Mouse (Mus musculus): Measurements from ENCODE around the gene Gm6096. TPM values are rescaled to one million over a fixed set of nuclear protein-coding genes. Genes with fewer than 3 reads are reported as not detected.

Gene Gm6096
- not detected in 2 replicates for polyA plus RNA-seq (2012; rRNA removed)

DNA sequence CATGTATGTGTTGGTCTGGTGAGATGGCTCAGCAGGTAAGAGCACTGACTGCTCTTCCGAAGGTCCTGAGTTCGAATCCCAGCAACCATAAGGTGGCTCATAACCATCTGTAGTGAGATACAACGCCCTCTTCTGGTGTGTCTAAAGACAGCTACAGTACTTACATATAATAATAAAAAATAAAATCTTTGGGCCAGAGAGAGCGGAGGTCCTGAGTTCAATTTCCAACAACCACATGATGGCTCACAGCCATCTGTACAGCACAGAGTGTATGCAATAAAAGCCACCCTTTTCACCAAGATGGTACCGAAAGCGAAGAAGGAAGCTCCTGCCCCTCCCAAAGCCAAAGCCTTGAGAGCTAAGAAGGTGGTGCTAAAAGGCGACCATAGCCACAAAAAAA lies at the start of gene Gm6096:
Gene Gm6096 (plus strand): TSS at position 301 of the 400 bp plus-strand sequence.

DNA sequence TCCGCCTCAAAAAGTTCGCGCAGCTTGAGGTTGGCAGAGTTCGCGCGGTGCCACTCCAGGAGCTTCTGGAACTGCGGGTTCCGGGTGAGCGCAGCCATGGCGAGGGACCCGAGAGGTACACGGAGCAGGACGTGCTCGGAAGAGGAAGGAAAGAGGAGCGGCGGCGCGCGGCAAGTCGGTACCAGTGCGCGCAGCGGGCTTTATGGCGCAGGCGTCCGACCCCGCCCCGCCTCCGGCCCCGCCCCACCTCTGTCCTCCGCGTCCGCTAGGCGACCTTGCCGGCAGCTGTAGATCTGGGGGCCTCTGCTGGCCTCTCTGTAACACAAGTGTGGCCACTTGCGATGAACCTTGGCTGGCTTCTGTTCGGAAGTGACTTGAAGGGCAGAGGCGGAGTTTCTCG lies 20.7 kb upstream of the Gm6096 start, which contains the start of gene Gpi1:
Gene Gpi1 (minus strand): TSS at position 221 of the 400 bp plus-strand sequence.

Other genes starting within 250 kb of the Gm6096 start
- gene Scgb2b27, start 237.1 kb upstream of the Gm6096 start, polyA plus RNA-seq (2012; rRNA removed): not detected in 2 replicates
- not detected in 2 replicates for gene Scgb1b27, start 229.6 kb upstream of the Gm6096 start, polyA plus RNA-seq (2012; rRNA removed)
- gene Scgb1b30, start 155.6 kb upstream of the Gm6096 start, polyA plus RNA-seq (2012; rRNA removed): not detected in 2 replicates
- 56.3 and 68.9 TPM in 2 replicates for gene Wtip, start 117.8 kb upstream of the Gm6096 start, polyA plus RNA-seq (2012; rRNA removed)
- gene Uba2, start 81.4 kb upstream of the Gm6096 start, polyA plus RNA-seq (2012; rRNA removed): 38.0 and 39.3 TPM in 2 replicates
- 40.2 and 44.5 TPM in 2 replicates for gene Pdcd2l, start 54.4 kb upstream of the Gm6096 start, polyA plus RNA-seq (2012; rRNA removed)
- gene Gpi1, start 20.7 kb upstream of the Gm6096 start, polyA plus RNA-seq (2012; rRNA removed): 304 and 366 TPM in 2 replicates
- gene 4931406P16Rik, start 62.5 kb downstream of the Gm6096 start, polyA plus RNA-seq (2012; rRNA removed): 54.4 and 60.0 TPM in 2 replicates
- gene Lsm14a, start 142.3 kb downstream of the Gm6096 start, polyA plus RNA-seq (2012; rRNA removed): 32.9 and 57.2 TPM in 2 replicates

Data from ovary, adult 2 months (tissue).